8 mouse cellular contexts compared by ENCODE assay signal in the genomic region with DNA sequence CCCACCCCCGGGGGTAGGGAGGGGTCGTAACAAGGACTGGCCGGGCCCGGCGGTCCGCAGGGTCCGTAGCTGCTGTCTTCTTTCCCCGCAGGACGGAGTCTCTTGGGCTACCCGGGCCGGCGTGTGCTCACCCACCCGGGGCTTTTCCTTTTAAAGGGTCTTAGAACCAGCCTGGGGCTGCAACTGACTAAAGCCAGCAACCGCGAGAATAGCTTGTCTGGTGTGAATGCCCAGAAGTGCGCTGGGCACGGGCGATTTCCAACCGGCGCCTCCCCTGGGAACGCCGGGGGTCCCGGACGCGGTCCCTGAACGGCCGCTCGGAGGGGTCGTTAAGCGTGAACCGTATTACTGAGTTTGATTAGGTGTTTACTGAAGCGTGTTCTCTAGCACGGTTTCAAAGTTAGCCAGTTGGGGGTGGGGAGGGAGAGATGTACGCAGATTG. TPM values are rescaled to one million over a fixed set of nuclear protein-coding genes. Genes with fewer than 3 reads are reported as not detected.
DNase-seq lines count a peak whose midpoint lies in the region; ATAC-seq and TF ChIP-seq lines count a peak whose summit lies in the region.

No protein-coding gene starts in this region.

- WGBS in hindbrain, embryonic 15.5 days: under 1% methylated on average over 33 of the region's 34 CpGs

- H3K9me3 ChIP-seq in hindbrain, embryonic 15.5 days: no peaks in the 10 kb centered on the region

- H3K9ac ChIP-seq in hindbrain, embryonic 15.5 days: peak overlapping the region; percentile 91

- no peak for TF ChIP-seq POLR2A in cortical plate, adult 2 months (IDR thresholded peaks at IDR 0.05; ENCODE audit: extremely low read depth, insufficient read depth, low read length)

- DNase-seq in cerebellum, postnatal 4 days (ENCODE audit: low spot score in 2 of 2): no peak
- DNase-seq in B cell, adult 2 months: peak; percentile 50 to 55
- peak; percentile 16 for DNase-seq in lung, postnatal 10 days
- DNase-seq in testis, postnatal 14 days (ENCODE audit: low spot score): peak; percentile 59
- DNase-seq in urinary bladder, postnatal 36 days (ENCODE audit: low spot score in 2 of 2): no peak

- H3K36me3 ChIP-seq in hindbrain, embryonic 15.5 days: no peaks in the 10 kb centered on the region

- peak overlapping the region; percentile 86 for H3K4me2 ChIP-seq in hindbrain, embryonic 15.5 days

- H3K27me3 ChIP-seq in hindbrain, embryonic 15.5 days: no peaks in the 10 kb centered on the region

- no peak for TF ChIP-seq CTCF in cortical plate, adult 2 months (IDR thresholded peaks at IDR 0.05; ENCODE audit: extremely low read depth, insufficient read depth, low read length)

- H3K27ac ChIP-seq in cortical plate, adult 2 months (ENCODE audit: insufficient read depth, low read length): peak overlapping the region; percentile 64; the same call in 1 of the 2 replicates
- peak overlapping the region; percentile 87 for H3K27ac ChIP-seq in hindbrain, embryonic 15.5 days (replicated peaks)

- H3K4me3 ChIP-seq in cortical plate, adult 2 months (ENCODE audit: insufficient read depth, low read length): peak overlapping the region; percentile 88
- H3K4me3 ChIP-seq in hindbrain, embryonic 15.5 days: peak overlapping the region; percentile 98

- peaks cover 8% of the 10 kb centered on the region for H3K4me1 ChIP-seq in cortical plate, adult 2 months (ENCODE audit: control insufficient read depth, insufficient read depth, low read length)
- H3K4me1 ChIP-seq in hindbrain, embryonic 15.5 days (replicated peaks): peaks cover 37% of the 10 kb centered on the region

- peak; percentile 41 for ATAC-seq in cerebellum, adult (ENCODE audit: insufficient number of reproducible peaks, low FRiP score, low TSS enrichment)
- ATAC-seq in hindbrain, embryonic 15.5 days (ENCODE audit: low FRiP score, low read depth): peak; percentile 40

RNA-seq across cellular contexts. Expression of a gene that starts 0.6 kb away (rescaled TPM):
- 77.0 TPM in 2 replicates for polyA plus RNA-seq in cortical plate, adult 2 months (2012; rRNA removed)
- polyA plus RNA-seq in hindbrain, embryonic 15.5 days (2015; fragmentation: Nextera tagmentation; extraction: Ambion mirVana): 36.1 and 38.4 TPM in 2 replicates

RNA-seq across cellular contexts. Expression of a gene that starts 0.9 kb away (rescaled TPM):
- polyA plus RNA-seq in cortical plate, adult 2 months (2012; rRNA removed): 49.9 and 54.0 TPM in 2 replicates
- polyA plus RNA-seq in hindbrain, embryonic 15.5 days (2015; fragmentation: Nextera tagmentation; extraction: Ambion mirVana): 106 and 109 TPM in 2 replicates

RNA-seq across cellular contexts. Expression of a gene that starts 35.7 kb away (rescaled TPM):
- polyA plus RNA-seq in cortical plate, adult 2 months (2012; rRNA removed): 30.0 and 31.7 TPM in 2 replicates
- 39.6 and 39.9 TPM in 2 replicates for polyA plus RNA-seq in hindbrain, embryonic 15.5 days (2015; fragmentation: Nextera tagmentation; extraction: Ambion mirVana)

Comparison
In these comparisons a context has a peak if more than half of its experiments do, and no peak if none do; other contexts are left out.
1. DNase-seq: peak in B cell, adult 2 months (2 of 2), lung, postnatal 10 days (single experiment) and testis, postnatal 14 days (single experiment); none in cerebellum, postnatal 4 days (0 of 2) and urinary bladder, postnatal 36 days (0 of 2).